Mouse (Mus musculus): Measurements from ENCODE around the gene Clrn3.
A peak's percentile ranks its signal among the peaks of the same experiment; 100 is the strongest.
"Not testable (repeated sequence)": the region's sequence is repeated elsewhere in the genome, so short reads cannot be mapped to it uniquely, and the experiment has no call there.

The Clrn3 gene

GRCm38 (mm10) chr7:135534548-135535189 lies 6.2 kb upstream of the Clrn3 start:
- no peak for DNase-seq

- no peak for DNase-seq
These were observed 614 bp upstream of the Clrn3 start for GRCm38 (mm10) chr7:135529068-135529467.

GRCm38 (mm10) chr7:135527169-135527568 lies 1.3 kb downstream of the Clrn3 start:
- no peak for DNase-seq

- DNase-seq: no peak
These were observed 1.8 kb downstream of the Clrn3 start for GRCm38 (mm10) chr7:135526574-135527152.

- no peak for DNase-seq
These were observed 4.0 kb downstream of the Clrn3 start for GRCm38 (mm10) chr7:135524424-135524967.

- peak; percentile 23 for DNase-seq
These were observed 4.5 kb downstream of the Clrn3 start for GRCm38 (mm10) chr7:135523981-135524380.

- DNase-seq: peak; percentile 31
These were observed 6.5 kb downstream of the Clrn3 start for GRCm38 (mm10) chr7:135521755-135522512.

- no peak for DNase-seq
These were observed 8.2 kb downstream of the Clrn3 start for GRCm38 (mm10) chr7:135520241-135520640.

- no peak for DNase-seq
These were observed 11.3 kb downstream of the Clrn3 start for GRCm38 (mm10) chr7:135517191-135517590.

- no peak for DNase-seq
These were observed 16.7 kb downstream of the Clrn3 start for GRCm38 (mm10) chr7:135511723-135512122.

GRCm38 (mm10) chr7:135510431-135510830 lies 18.0 kb downstream of the Clrn3 start:
- DNase-seq: no peak

GRCm38 (mm10) chr7:135509272-135509671 lies 19.2 kb downstream of the Clrn3 start:
- no peak for DNase-seq

GRCm38 (mm10) chr7:135508602-135509001 lies 19.9 kb downstream of the Clrn3 start:
- DNase-seq: no peak

GRCm38 (mm10) chr7:135506506-135506905 lies 21.9 kb downstream of the Clrn3 start:
- DNase-seq: not testable (repeated sequence)

- no peak for DNase-seq
These were observed 29.1 kb downstream of the Clrn3 start for GRCm38 (mm10) chr7:135499403-135499802.

GRCm38 (mm10) chr7:135498565-135499186 lies 29.8 kb downstream of the Clrn3 start:
- no peak for DNase-seq

GRCm38 (mm10) chr7:135495303-135495702 lies 33.2 kb downstream of the Clrn3 start:
- peak; percentile 47 for DNase-seq

- DNase-seq: no peak
These were observed 38.0 kb downstream of the Clrn3 start for GRCm38 (mm10) chr7:135490500-135490886.

- no peak for DNase-seq
These were observed 38.5 kb downstream of the Clrn3 start for GRCm38 (mm10) chr7:135489724-135490499.

GRCm38 (mm10) chr7:135488214-135488810 lies 40.1 kb downstream of the Clrn3 start:
- DNase-seq: no peak

- peak; percentile 81 for DNase-seq
These were observed 41.0 kb downstream of the Clrn3 start for GRCm38 (mm10) chr7:135487423-135487822.

Data from embryo, embryonic 11 days (tissue).